Mouse (Mus musculus) stomach, postnatal 0 days (tissue): ENCODE measurements at regions not wholly inside any gene's neighbourhood (a gene's known extent, or its start where the extent isn't known, plus 50 kb on each side); places are given as distances from the start of the nearest gene placed in this dataset.

Experiments used
- CTCF ChIP-seq: IDR thresholded peaks from 2 replicates; pipeline ENCODE4 v1.5.1; 2016; ENCODE audit warnings: antibody characterized with exemption, low read depth, mild to moderate bottlenecking, moderate library complexity
- EP300 ChIP-seq: optimal IDR thresholded peaks from 2 replicates; pipeline ENCODE3; 2016; ENCODE audit warnings: antibody characterized with exemption

GRCm38 (mm10) chr2:93126595-93127165 lies 60.7 kb upstream of the Trp53i11 start:
- TF ChIP-seq CTCF (no peak), EP300 (no peak)
